Mouse (Mus musculus) CD4-positive naive resting alpha-beta T cell, adult 76 days (primary cell): ENCODE data around the gene Nhlrc1. TPM values are rescaled to one million over a fixed set of nuclear protein-coding genes. Genes with fewer than 3 reads are reported as not detected.

Source experiments
- total RNA-seq: library from RNA; stranded (reverse); gene quantifications from one replicate; pipeline ENCODE4 v1.2.4, GENCODE M21; 2023

The Nhlrc1 gene
- total RNA-seq, result 1.9 TPM

GRCm38 (mm10) chr13:47014334-47015194 is at the start of gene Nhlrc1:
Gene Nhlrc1, minus strand, starts transcription at chr13:47014850.

GRCm38 (mm10) chr13:47044617-47044947 is 29.9 kb upstream of the Nhlrc1 start, which contains the start of gene Tpmt:
Gene Tpmt, minus strand, starts transcription at chr13:47044737.

DNA sequence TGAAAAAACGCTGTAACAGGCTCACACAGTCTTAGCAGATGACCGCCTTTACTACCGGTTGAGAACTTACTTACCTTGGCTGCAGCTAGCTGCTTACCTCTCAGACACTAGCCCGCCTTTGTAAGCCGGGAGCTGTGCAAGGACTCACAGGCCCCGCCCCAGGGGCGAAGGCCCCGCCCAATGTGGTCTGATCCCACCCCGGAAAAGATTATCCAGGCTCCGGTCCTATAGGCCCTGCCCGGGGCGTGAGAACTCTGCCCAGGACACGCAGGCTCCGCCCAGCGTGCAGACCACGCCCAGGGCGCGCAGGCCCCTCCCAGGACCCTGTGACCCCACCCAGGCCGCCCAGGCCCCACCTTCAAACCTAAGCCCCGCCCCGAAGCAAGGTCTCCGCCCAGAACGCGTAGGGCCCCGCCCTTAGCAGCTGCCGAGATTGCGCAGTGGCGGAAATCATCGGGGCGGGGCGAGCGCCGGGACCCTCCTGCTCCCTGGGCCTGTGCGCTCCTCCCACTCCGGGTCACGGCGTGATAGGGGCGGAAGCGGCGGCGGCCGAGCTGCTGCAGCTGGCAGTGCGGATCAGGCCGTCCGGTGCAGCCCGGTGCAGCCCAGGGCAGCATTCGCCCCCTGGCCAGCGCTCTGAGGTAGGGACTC is 28.5 kb upstream of the Nhlrc1 start, which contains the start of gene Kdm1b:
Gene Kdm1b, plus strand, starts transcription at position 470 of the 651 bp plus-strand sequence.

Other genes with a start within 250 kb of the Nhlrc1 start
- 2.9 TPM for gene Kif13a, start 85.0 kb downstream of the Nhlrc1 start, total RNA-seq
- gene Kdm1b, start 28.6 kb upstream of the Nhlrc1 start, total RNA-seq, result 16.7 TPM
- 2.8 TPM for gene Tpmt, start 29.9 kb upstream of the Nhlrc1 start, total RNA-seq
- gene Dek, start 91.4 kb upstream of the Nhlrc1 start, total RNA-seq, result 129 TPM
- gene Rnf144b, start 107.8 kb upstream of the Nhlrc1 start, total RNA-seq, result 1.3 TPM